Comparison of ENCODE assay signal across 8 mouse cellular contexts in genomic region chr16:13371740-13372287, GRCm38 (mm10).
DNase-seq lines count a peak whose midpoint lies in the region; ATAC-seq and TF ChIP-seq lines count a peak whose summit lies in the region.

No protein-coding gene starts in this region.

- no peak overlapping the region for H3K4me2 ChIP-seq in forebrain, embryonic 12.5 days
- H3K4me2 ChIP-seq in heart, embryonic 14.5 days (ENCODE audit: low read length) = no peak overlapping the region; the same call in 1 of the 2 replicates
- peak overlapping the region; percentile 32 for H3K4me2 ChIP-seq in liver, embryonic 11.5 days

- peak; percentile 84 for ATAC-seq in cerebellum, adult (ENCODE audit: insufficient number of reproducible peaks, low FRiP score, low TSS enrichment)
- peak; percentile 86; the same call in 1 of the 2 replicates for ATAC-seq in forebrain, embryonic 12.5 days (ENCODE audit: low FRiP score)
- peak; percentile 87 for ATAC-seq in heart, embryonic 14.5 days (ENCODE audit: insufficient number of reproducible peaks, insufficient read depth, low FRiP score, low read depth)
- ATAC-seq in liver, embryonic 11.5 days (replicated peaks; ENCODE audit: low FRiP score) = peak; percentile 78

- H3K36me3 ChIP-seq in E14TG2a.4 (ENCODE audit: insufficient read depth, low read length) = peaks cover 5% of the 10 kb centered on the region; the same call in 1 of the 2 replicates
- H3K36me3 ChIP-seq in forebrain, embryonic 12.5 days (replicated peaks) = no peaks in the 10 kb centered on the region
- H3K36me3 ChIP-seq in heart, embryonic 14.5 days (ENCODE audit: control insufficient read depth, insufficient read depth, low read length) = no peaks in the 10 kb centered on the region
- H3K36me3 ChIP-seq in liver, embryonic 11.5 days (ENCODE audit: control insufficient read depth, insufficient read depth, low read length) = no peaks in the 10 kb centered on the region

- peak; percentile 93 for DNase-seq in kidney, postnatal 14 days
- DNase-seq in liver, embryonic 11.5 days (ENCODE audit: low spot score) = peak; percentile 45
- DNase-seq in neural tube, embryonic 10.5 days (ENCODE audit: extremely low spot score, low spot score) = peak; percentile 47
- peak; percentile 79 for DNase-seq in testis, postnatal 14 days (ENCODE audit: low spot score)

- no peak overlapping the region for H3K9ac ChIP-seq in forebrain, embryonic 12.5 days
- no peak overlapping the region for H3K9ac ChIP-seq in heart, embryonic 14.5 days (ENCODE audit: low read length)
- H3K9ac ChIP-seq in liver, embryonic 11.5 days (ENCODE audit: low read depth, low read length) = no peak overlapping the region

- no peak for TF ChIP-seq CTCF in E14TG2a.4 (conservative IDR thresholded peaks at IDR 0.05; ENCODE audit: low read length)

- no peaks in the 10 kb centered on the region for H3K27me3 ChIP-seq in E14TG2a.4 (ENCODE audit: insufficient read depth, low read length)
- H3K27me3 ChIP-seq in forebrain, embryonic 12.5 days = no peaks in the 10 kb centered on the region
- H3K27me3 ChIP-seq in heart, embryonic 14.5 days (ENCODE audit: control insufficient read depth, insufficient read depth, low read length) = no peaks in the 10 kb centered on the region
- no peaks in the 10 kb centered on the region for H3K27me3 ChIP-seq in liver, embryonic 11.5 days (replicated peaks; ENCODE audit: control insufficient read depth, insufficient read depth, low read length)

- 0 out of 2 replicates have a peak overlapping the region, but pooled peaks have one; percentile 4 for H3K4me3 ChIP-seq in E14TG2a.4 (replicated peaks; ENCODE audit: low read length)
- H3K4me3 ChIP-seq in forebrain, embryonic 12.5 days (replicated peaks) = no peak overlapping the region
- no peak overlapping the region for H3K4me3 ChIP-seq in heart, embryonic 14.5 days (ENCODE audit: control insufficient read depth in 1 of 2, insufficient read depth in 1 of 2, low read depth in 1 of 2, low read length in 2 of 2)
- no peak overlapping the region for H3K4me3 ChIP-seq in liver, embryonic 11.5 days (ENCODE audit: low read depth, low read length)

- H3K9me3 ChIP-seq in E14TG2a.4 (ENCODE audit: low read length) = no peaks in the 10 kb centered on the region
- no peaks in the 10 kb centered on the region for H3K9me3 ChIP-seq in forebrain, embryonic 12.5 days
- no peaks in the 10 kb centered on the region for H3K9me3 ChIP-seq in heart, embryonic 14.5 days (ENCODE audit: control insufficient read depth, low read length)
- H3K9me3 ChIP-seq in liver, embryonic 11.5 days (ENCODE audit: control insufficient read depth, low read length) = no peaks in the 10 kb centered on the region

- WGBS in forebrain, embryonic 12.5 days = 36% methylated on average over 11 of the region's 11 CpGs
- WGBS in heart, embryonic 14.5 days = 9% methylated on average over 11 of the region's 11 CpGs
- WGBS in liver, embryonic 11.5 days = 9% methylated on average over 11 of the region's 11 CpGs

- peaks cover 48% of the 10 kb centered on the region for H3K4me1 ChIP-seq in E14TG2a.4 (replicated peaks; ENCODE audit: low read depth, low read length)
- H3K4me1 ChIP-seq in forebrain, embryonic 12.5 days = peaks cover 13% of the 10 kb centered on the region
- peaks cover 9 to 18% of the 10 kb centered on the region in 2 experiments for H3K4me1 ChIP-seq in heart, embryonic 14.5 days (ENCODE audit: control insufficient read depth in 2 of 2, insufficient read depth in 2 of 2, low read length in 2 of 2)
- peaks cover 13% of the 10 kb centered on the region for H3K4me1 ChIP-seq in liver, embryonic 11.5 days (replicated peaks; ENCODE audit: control insufficient read depth, insufficient read depth, low read length)

- no peak overlapping the region for H3K27ac ChIP-seq in forebrain, embryonic 12.5 days
- peak overlapping the region; percentile 35 to 36; a peak in 1 of 4 replicates for H3K27ac ChIP-seq in heart, embryonic 14.5 days (replicated peaks in 1 of 2; ENCODE audit: control insufficient read depth in 1 of 2, insufficient read depth in 1 of 2, low read depth in 2 of 2, low read length in 2 of 2)
- H3K27ac ChIP-seq in liver, embryonic 11.5 days (ENCODE audit: low read depth, low read length) = no peak overlapping the region

Comparison
In these comparisons a context has a peak if more than half of its experiments do, and no peak if none do; other contexts are left out.
1. H3K27ac ChIP-seq: peak in heart, embryonic 14.5 days (2 of 2); none in forebrain, embryonic 12.5 days (single experiment) and liver, embryonic 11.5 days (single experiment).
2. Peak in every context shown above with its lines, with median percentiles within 50 percentile points of each other: ATAC-seq and DNase-seq.